Mouse (Mus musculus): ENCODE measurements around the gene Tap1.

DNA sequence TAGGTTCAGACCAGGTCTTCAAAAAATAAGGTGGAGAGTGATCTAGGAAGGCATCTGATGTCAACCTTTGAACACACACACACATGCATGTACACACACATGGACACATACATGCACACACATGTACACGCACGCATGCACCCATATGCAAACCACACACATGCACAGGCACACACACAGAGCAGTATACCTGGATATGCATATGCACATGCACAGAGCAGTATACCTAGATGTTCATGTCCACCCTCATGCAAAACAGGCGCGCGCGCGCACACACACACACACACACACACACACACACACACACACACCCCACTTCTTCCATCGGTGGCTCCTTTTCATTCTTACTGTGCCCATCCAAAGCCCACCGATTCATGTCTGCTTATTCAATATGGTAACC, 20.5 kb downstream of the Tap1 start:
- TF ChIP-seq POLR2A (IDR thresholded peaks at IDR 0.05; ENCODE audit: insufficient read length, low read depth) (no peak), MYOD1 (IDR thresholded peaks at IDR 0.05; ENCODE audit: control insufficient read depth in 1 of 3, insufficient read length in 2 of 3, low read depth in 2 of 3) (no peak), E2F4 (IDR thresholded peaks at IDR 0.05; ENCODE audit: insufficient read depth) (no peak)
